Mouse (Mus musculus) brain, adult 10 weeks (tissue): ENCODE measurements around the gene Nfe2l2. TPM values are rescaled to one million over a fixed set of nuclear protein-coding genes. Genes with fewer than 3 reads are reported as not detected.

Experiments
- polyA plus RNA-seq: library from polyadenylated mRNA; stranded (reverse); fragments of 350-450 nt; fragmentation: Illumina TruSeq; extraction: RNeasy Lipid Tissue Mini Kit (QIAGEN cat#74804); gene quantifications from one replicate; pipeline ENCODE4 v1.2.3, GENCODE M21; 2015; ENCODE audit warnings: low read depth, low replicate concordance

The Nfe2l2 gene
- 16.3 TPM for polyA plus RNA-seq

GRCm38 (mm10) chr2:75704234-75705161, at the start of gene Nfe2l2:
Nfe2l2 (minus strand) TSS chr2:75704641.

GRCm38 (mm10) chr2:75658727-75659628, 45.5 kb downstream of the Nfe2l2 start, which contains the start of gene Hnrnpa3:
Hnrnpa3 (plus strand) TSS chr2:75659261.

Other genes starting within 250 kb of the Nfe2l2 start
- 285 TPM for gene Hnrnpa3, start 45.4 kb downstream of the Nfe2l2 start, polyA plus RNA-seq
- 22.6 TPM for gene Agps, start 127.5 kb upstream of the Nfe2l2 start, polyA plus RNA-seq
- gene Ttc30b, start 233.9 kb upstream of the Nfe2l2 start, polyA plus RNA-seq, result 15.6 TPM